Mouse (Mus musculus) hindbrain, embryonic 13.5 days (tissue): ENCODE results near the gene Rimbp3. TPM values are rescaled to one million over a fixed set of nuclear protein-coding genes. Genes with fewer than 3 reads are reported as not detected.

Experiments used
- ATAC-seq: fragments of 200-750 bp; cut with Nextera tagmentation; 2 replicates; pipeline ENCODE4 v1.8.0; 2017; ENCODE audit warnings: moderate TSS enrichment; ENCODE audit not compliant: low FRiP score
- H3K27ac ChIP-seq: fragments of 300-500 bp; sonication (generic); 2 replicates; pipeline ENCODE4 v1.5.1; 2015; ENCODE audit warnings: inconsistent platforms, mild to moderate bottlenecking, moderate library complexity
- H3K27me3 ChIP-seq: fragments of 300-500 bp; sonication (generic); 2 replicates; pipeline ENCODE4 v1.6.1; 2015; ENCODE audit warnings: mild to moderate bottlenecking, inconsistent platforms
- H3K36me3 ChIP-seq: fragments of 300-500 bp; sonication (generic); 2 replicates; pipeline ENCODE4 v1.6.1; 2015; ENCODE audit warnings: mild to moderate bottlenecking, inconsistent platforms
- H3K4me1 ChIP-seq: fragments of 300-500 bp; sonication (generic); replicated peaks from 2 replicates; pipeline ENCODE4 v1.6.1; 2015; ENCODE audit warnings: inconsistent platforms
- H3K4me2 ChIP-seq: fragments of 300-500 bp; sonication (generic); 2 replicates; pipeline ENCODE4 v1.6.1; 2015; ENCODE audit warnings: inconsistent platforms, mild to moderate bottlenecking, moderate library complexity
- H3K4me3 ChIP-seq: fragments of 300-500 bp; sonication (generic); 2 replicates; pipeline ENCODE4 v1.5.1; 2015; ENCODE audit warnings: mild to moderate bottlenecking, inconsistent platforms
- H3K9ac ChIP-seq: fragments of 300-500 bp; sonication (generic); 2 replicates; pipeline ENCODE4 v1.6.1; 2015; ENCODE audit warnings: mild to moderate bottlenecking, inconsistent platforms
- H3K9me3 ChIP-seq: fragments of 300-500 bp; sonication (generic); 2 replicates; pipeline ENCODE4 v1.6.1; 2016; ENCODE audit warnings: inconsistent platforms
- WGBS: fragments of 180-500 bp; shearing (Covaris S2); methylation state at CpG from one replicate; pipeline ENCODE4 v1.1.7; 2015; 5-methylcytosine and 5-hydroxymethylcytosine counted together
- polyA plus RNA-seq: library from polyadenylated mRNA; unstranded; fragments of >200 nt; fragmentation: Nextera tagmentation; extraction: Ambion mirVana; gene quantifications from 2 replicates; pipeline ENCODE4 v1.2.1, GENCODE M21; 2015

The Rimbp3 gene
- polyA plus RNA-seq, 1 experiment from 2014 or later: 1.8 TPM

- no peak for ATAC-seq
- H3K27me3 ChIP-seq: no peaks in the 10 kb centered on the region
- H3K4me3 ChIP-seq: no peak overlapping the region
These were observed 43.1 kb downstream of the Rimbp3 start for GRCm38 (mm10) chr16:17251539-17251938.

GRCm38 (mm10) chr16:17252086-17252726 is 43.8 kb downstream of the Rimbp3 start:
- WGBS: 74% methylated on average over 3 of the region's 3 CpGs
- Histone ChIP-seq H3K4me3 (no peak overlapping the region), H3K36me3 (peaks cover 17% of the 10 kb centered on the region), H3K27ac (0 out of 2 replicates have a peak overlapping the region, but pooled peaks have one; percentile 30), H3K27me3 (no peaks in the 10 kb centered on the region), H3K9me3 (no peaks in the 10 kb centered on the region), H3K4me2 (no peak overlapping the region), H3K4me1 (peaks cover 57% of the 10 kb centered on the region), H3K9ac (no peak overlapping the region)
- no peak for ATAC-seq

More at GRCm38 (mm10) chr16:17251539-17251938, 43.1 kb downstream of the Rimbp3 start:
- Histone ChIP-seq H3K4me2 (no peak overlapping the region), H3K27ac (0 out of 2 replicates have a peak overlapping the region, but pooled peaks have one; percentile 30), H3K9me3 (no peaks in the 10 kb centered on the region), H3K36me3 (peaks cover 12% of the 10 kb centered on the region; the same call in 1 of the 2 replicates), H3K9ac (no peak overlapping the region), H3K4me1 (peaks cover 57% of the 10 kb centered on the region)
- WGBS: 81% methylated on average over 3 of the region's 3 CpGs

GRCm38 (mm10) chr16:17252841-17253240 is 44.4 kb downstream of the Rimbp3 start:
- Histone ChIP-seq H3K27me3 (no peaks in the 10 kb centered on the region), H3K4me1 (peaks cover 51% of the 10 kb centered on the region), H3K36me3 (peaks cover 23% of the 10 kb centered on the region), H3K9me3 (no peaks in the 10 kb centered on the region), H3K4me2 (no peak overlapping the region), H3K4me3 (no peak overlapping the region), H3K9ac (no peak overlapping the region), H3K27ac (no peak overlapping the region)
- 69% methylated on average over 7 of the region's 7 CpGs for WGBS
- no peak for ATAC-seq

GRCm38 (mm10) chr16:17254005-17254597 is 45.7 kb downstream of the Rimbp3 start:
- H3K36me3 ChIP-seq: peaks cover 36% of the 10 kb centered on the region
- no peak overlapping the region for H3K4me2 ChIP-seq
- H3K27ac ChIP-seq: no peak overlapping the region
- H3K4me3 ChIP-seq: no peak overlapping the region
- no peak overlapping the region for H3K9ac ChIP-seq
- no peaks in the 10 kb centered on the region for H3K27me3 ChIP-seq
- WGBS: 15% methylated on average over 4 of the region's 4 CpGs
- peaks cover 49% of the 10 kb centered on the region for H3K4me1 ChIP-seq
- no peak for ATAC-seq
- H3K9me3 ChIP-seq: no peaks in the 10 kb centered on the region

GRCm38 (mm10) chr16:17255270-17255669 is 46.9 kb downstream of the Rimbp3 start:
- no peaks in the 10 kb centered on the region for H3K27me3 ChIP-seq
- H3K36me3 ChIP-seq: peaks cover 48% of the 10 kb centered on the region
- peaks cover 45% of the 10 kb centered on the region for H3K4me1 ChIP-seq
- H3K4me3 ChIP-seq: no peak overlapping the region
- no peak overlapping the region for H3K4me2 ChIP-seq
- 89% methylated on average over 2 of the region's 2 CpGs for WGBS
- H3K27ac ChIP-seq: no peak overlapping the region
- no peak overlapping the region for H3K9ac ChIP-seq
- ATAC-seq: no peak
- no peaks in the 10 kb centered on the region for H3K9me3 ChIP-seq

GRCm38 (mm10) chr16:17257359-17257821 is 49.0 kb downstream of the Rimbp3 start:
- no peak for ATAC-seq
- H3K4me3 ChIP-seq: no peak overlapping the region
- 91% methylated on average over 9 of the region's 9 CpGs for WGBS
- no peak overlapping the region for H3K4me2 ChIP-seq
- H3K9me3 ChIP-seq: no peaks in the 10 kb centered on the region
- H3K4me1 ChIP-seq: peaks cover 25% of the 10 kb centered on the region
- no peaks in the 10 kb centered on the region for H3K27me3 ChIP-seq
- H3K36me3 ChIP-seq: peaks cover 63% of the 10 kb centered on the region
- H3K9ac ChIP-seq: no peak overlapping the region
- H3K27ac ChIP-seq: no peak overlapping the region

- no peak overlapping the region for H3K4me2 ChIP-seq
- 94% methylated on average over 12 of the region's 12 CpGs for WGBS
- H3K36me3 ChIP-seq: peaks cover 65% of the 10 kb centered on the region
- no peak overlapping the region for H3K4me3 ChIP-seq
- H3K4me1 ChIP-seq: peaks cover 10% of the 10 kb centered on the region
- H3K9ac ChIP-seq: no peak overlapping the region
- no peaks in the 10 kb centered on the region for H3K9me3 ChIP-seq
- no peaks in the 10 kb centered on the region for H3K27me3 ChIP-seq
- no peak for ATAC-seq
- H3K27ac ChIP-seq: no peak overlapping the region
These were observed 50.5 kb downstream of the Rimbp3 start for GRCm38 (mm10) chr16:17258917-17259316.

GRCm38 (mm10) chr16:17261341-17261740 is 52.9 kb downstream of the Rimbp3 start:
- Histone ChIP-seq H3K4me1 (no peaks in the 10 kb centered on the region), H3K4me3 (no peak overlapping the region), H3K4me2 (no peak overlapping the region), H3K9ac (no peak overlapping the region), H3K36me3 (peaks cover 53% of the 10 kb centered on the region), H3K27me3 (no peaks in the 10 kb centered on the region), H3K27ac (no peak overlapping the region), H3K9me3 (no peaks in the 10 kb centered on the region)
- 100% methylated on average over 1 of the region's 1 CpGs for WGBS
- no peak for ATAC-seq

Other genes starting within 250 kb of the Rimbp3 start
- gene Mapk1, start 225.2 kb upstream of the Rimbp3 start, polyA plus RNA-seq: 166 and 169 TPM in 2 replicates
- gene Ypel1, start 138.9 kb upstream of the Rimbp3 start, polyA plus RNA-seq: 119 and 132 TPM in 2 replicates
- gene Ppil2, start 97.3 kb upstream of the Rimbp3 start, polyA plus RNA-seq: 153 and 154 TPM in 2 replicates
- gene 2610318N02Rik, start 83.4 kb upstream of the Rimbp3 start, polyA plus RNA-seq: 22.4 and 30.0 TPM in 2 replicates
- gene Sdf2l1, start 76.2 kb upstream of the Rimbp3 start, polyA plus RNA-seq: 37.8 and 43.4 TPM in 2 replicates
- 32.9 and 34.0 TPM in 2 replicates for gene Ydjc, start 64.0 kb upstream of the Rimbp3 start, polyA plus RNA-seq
- gene Ccdc116, start 61.4 kb upstream of the Rimbp3 start, polyA plus RNA-seq: 1.5 and 2.2 TPM in 2 replicates
- 313 and 319 TPM in 2 replicates for gene Ube2l3, start 6.0 kb upstream of the Rimbp3 start, polyA plus RNA-seq
- 9.0 and 9.4 TPM in 2 replicates for gene Hic2, start 25.0 kb downstream of the Rimbp3 start, polyA plus RNA-seq
- gene Tmem191c, start 67.5 kb downstream of the Rimbp3 start, polyA plus RNA-seq: 32.6 and 33.3 TPM in 2 replicates
- gene Serpind1, start 122.8 kb downstream of the Rimbp3 start, polyA plus RNA-seq: 1.2 and 1.4 TPM in 2 replicates
- gene Snap29, start 197.4 kb downstream of the Rimbp3 start, polyA plus RNA-seq: 22.6 and 23.1 TPM in 2 replicates
- 60.9 and 62.1 TPM in 2 replicates for gene Pi4ka, start 197.7 kb downstream of the Rimbp3 start, polyA plus RNA-seq
- gene Crkl, start 243.4 kb downstream of the Rimbp3 start, polyA plus RNA-seq: 79.1 and 86.2 TPM in 2 replicates